Mouse (Mus musculus): ENCODE measurements at regions not wholly inside any gene's neighbourhood (a gene's known extent, or its start where the extent isn't known, plus 50 kb on each side); places are given as distances from the start of the nearest gene placed in this dataset.

- no peaks in the 10 kb centered on the region for H3K4me1 ChIP-seq (replicated peaks; ENCODE audit: insufficient read depth, low read length)
- no peaks in the 10 kb centered on the region for H3K9me3 ChIP-seq (replicated peaks; ENCODE audit: low read length)
- no peak overlapping the region for H3K4me3 ChIP-seq (replicated peaks; ENCODE audit: low read depth, low read length)
- H3K4me2 ChIP-seq (ENCODE audit: low read length), result no peak overlapping the region
- ATAC-seq (replicated peaks; ENCODE audit: low FRiP score, low read depth) (no peak), DNase-seq (ENCODE audit: low spot score) (no peak)
- no peaks in the 10 kb centered on the region for H3K36me3 ChIP-seq (ENCODE audit: insufficient read depth, low read length)
- 74% methylated on average over 4 of the region's 4 CpGs for WGBS
- H3K9ac ChIP-seq (ENCODE audit: low read depth, low read length), result no peak overlapping the region
- TF ChIP-seq CTCF (IDR thresholded peaks at IDR 0.05; ENCODE audit: low read depth), result no peak
- no peaks in the 10 kb centered on the region for H3K27me3 ChIP-seq (ENCODE audit: insufficient read depth, low read length)
- no peak overlapping the region for H3K27ac ChIP-seq
Observed at GRCm38 (mm10) chr10:21743396-21743795, 138.6 kb upstream of the Sgk1 start.

DNA sequence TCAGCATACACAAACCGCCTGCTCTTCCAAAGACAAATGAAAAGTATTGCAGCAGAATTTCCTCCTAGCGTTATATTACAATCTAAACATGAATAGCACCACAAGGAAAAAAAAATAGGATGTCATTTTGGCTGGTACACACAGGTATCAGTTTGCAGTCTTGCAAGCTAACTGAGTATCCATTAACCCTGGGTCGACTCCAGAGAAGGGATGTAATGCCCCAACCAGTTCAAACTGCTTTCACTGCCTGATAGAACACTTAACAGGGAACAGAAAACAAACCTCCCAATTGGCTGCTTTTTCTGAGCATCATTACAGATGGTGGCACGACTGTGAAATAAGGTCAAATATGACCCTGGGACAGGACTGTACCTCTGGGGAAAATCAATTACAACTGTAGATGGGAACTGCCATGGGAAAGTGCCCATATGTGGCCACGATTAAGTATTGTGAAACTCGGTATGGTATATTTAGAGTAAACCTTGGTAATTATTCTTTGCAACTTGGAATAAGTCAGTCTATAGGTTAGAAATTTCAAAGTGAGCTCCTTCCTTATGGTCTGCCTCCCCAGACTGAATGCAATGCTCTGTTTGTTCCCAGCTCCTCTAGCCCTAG, 137.5 kb upstream of the Sgk1 start:
- H3K4me2 ChIP-seq (ENCODE audit: low read length), result no peak overlapping the region
- no peak for TF ChIP-seq CTCF (IDR thresholded peaks at IDR 0.05; ENCODE audit: low read depth)
- no peak overlapping the region for H3K4me3 ChIP-seq (replicated peaks; ENCODE audit: low read depth, low read length)
- DNase-seq (ENCODE audit: low spot score) (peak; percentile 49), ATAC-seq (replicated peaks; ENCODE audit: low FRiP score, low read depth) (no peak)
- H3K9ac ChIP-seq (ENCODE audit: low read depth, low read length), result no peak overlapping the region
- H3K9me3 ChIP-seq (replicated peaks; ENCODE audit: low read length), result no peaks in the 10 kb centered on the region
- no peak overlapping the region for H3K27ac ChIP-seq
- no peaks in the 10 kb centered on the region for H3K36me3 ChIP-seq (ENCODE audit: insufficient read depth, low read length)
- no peaks in the 10 kb centered on the region for H3K4me1 ChIP-seq (replicated peaks; ENCODE audit: insufficient read depth, low read length)
- H3K27me3 ChIP-seq (ENCODE audit: insufficient read depth, low read length), result no peaks in the 10 kb centered on the region
- 42% methylated on average over 6 of the region's 6 CpGs for WGBS

GRCm38 (mm10) chr10:21745940-21746487, 136.0 kb upstream of the Sgk1 start:
- 56% methylated on average over 4 of the region's 4 CpGs for WGBS
- Histone ChIP-seq H3K4me1 (replicated peaks; ENCODE audit: insufficient read depth, low read length) (no peaks in the 10 kb centered on the region), H3K4me3 (replicated peaks; ENCODE audit: low read depth, low read length) (no peak overlapping the region), H3K4me2 (ENCODE audit: low read length) (no peak overlapping the region), H3K27ac (no peak overlapping the region), H3K9me3 (replicated peaks; ENCODE audit: low read length) (no peaks in the 10 kb centered on the region), H3K9ac (ENCODE audit: low read depth, low read length) (no peak overlapping the region), H3K36me3 (ENCODE audit: insufficient read depth, low read length) (no peaks in the 10 kb centered on the region), H3K27me3 (ENCODE audit: insufficient read depth, low read length) (no peaks in the 10 kb centered on the region)
- DNase-seq (ENCODE audit: low spot score), result no peak
- ATAC-seq (replicated peaks; ENCODE audit: low FRiP score, low read depth), result no peak
- no peak for TF ChIP-seq CTCF (IDR thresholded peaks at IDR 0.05; ENCODE audit: low read depth)

- 15% methylated on average over 9 of the region's 9 CpGs for WGBS
Observed at GRCm38 (mm10) chr10:21746713-21747112, 135.3 kb upstream of the Sgk1 start.

GRCm38 (mm10) chr10:21751326-21751725, 130.7 kb upstream of the Sgk1 start:
- Histone ChIP-seq H3K4me2 (ENCODE audit: low read length) (no peak overlapping the region), H3K9me3 (replicated peaks; ENCODE audit: low read length) (no peaks in the 10 kb centered on the region), H3K27me3 (ENCODE audit: insufficient read depth, low read length) (no peaks in the 10 kb centered on the region), H3K4me1 (replicated peaks; ENCODE audit: insufficient read depth, low read length) (no peaks in the 10 kb centered on the region), H3K9ac (ENCODE audit: low read depth, low read length) (no peak overlapping the region), H3K27ac (no peak overlapping the region), H3K4me3 (replicated peaks; ENCODE audit: low read depth, low read length) (no peak overlapping the region), H3K36me3 (ENCODE audit: insufficient read depth, low read length) (no peaks in the 10 kb centered on the region)
- TF ChIP-seq CTCF (IDR thresholded peaks at IDR 0.05; ENCODE audit: low read depth), result no peak
- 72% methylated on average over 6 of the region's 6 CpGs for WGBS
- no peak for DNase-seq (ENCODE audit: low spot score)
- no peak for ATAC-seq (replicated peaks; ENCODE audit: low FRiP score, low read depth)

More at GRCm38 (mm10) chr10:21746713-21747112, 135.3 kb upstream of the Sgk1 start:
- H3K4me1 ChIP-seq (replicated peaks; ENCODE audit: insufficient read depth, low read length), result no peaks in the 10 kb centered on the region
- H3K9me3 ChIP-seq (replicated peaks; ENCODE audit: low read length), result no peaks in the 10 kb centered on the region
- DNase-seq (ENCODE audit: low spot score), result peak; percentile 33
- H3K27ac ChIP-seq, result no peak overlapping the region
- no peaks in the 10 kb centered on the region for H3K36me3 ChIP-seq (ENCODE audit: insufficient read depth, low read length)
- H3K4me2 ChIP-seq (ENCODE audit: low read length), result peak overlapping the region; percentile 21; the same call in 1 of the 2 replicates
- H3K27me3 ChIP-seq (ENCODE audit: insufficient read depth, low read length), result no peaks in the 10 kb centered on the region
- H3K9ac ChIP-seq (ENCODE audit: low read depth, low read length), result 0 out of 2 replicates have a peak overlapping the region, but pooled peaks have one; percentile 23
- no peak for TF ChIP-seq CTCF (IDR thresholded peaks at IDR 0.05; ENCODE audit: low read depth)
- H3K4me3 ChIP-seq (replicated peaks; ENCODE audit: low read depth, low read length), result no peak overlapping the region
- ATAC-seq (replicated peaks; ENCODE audit: low FRiP score, low read depth), result no peak

- no peaks in the 10 kb centered on the region for H3K36me3 ChIP-seq (ENCODE audit: insufficient read depth, low read length)
- ATAC-seq (replicated peaks; ENCODE audit: low FRiP score, low read depth) (no peak), DNase-seq (ENCODE audit: low spot score) (no peak)
- H3K27me3 ChIP-seq (ENCODE audit: insufficient read depth, low read length), result no peaks in the 10 kb centered on the region
- no peak overlapping the region for H3K9ac ChIP-seq (ENCODE audit: low read depth, low read length)
- H3K4me1 ChIP-seq (replicated peaks; ENCODE audit: insufficient read depth, low read length), result no peaks in the 10 kb centered on the region
- TF ChIP-seq CTCF (IDR thresholded peaks at IDR 0.05; ENCODE audit: low read depth), result no peak
- no peaks in the 10 kb centered on the region for H3K9me3 ChIP-seq (replicated peaks; ENCODE audit: low read length)
- H3K4me3 ChIP-seq (replicated peaks; ENCODE audit: low read depth, low read length), result no peak overlapping the region
- no peak overlapping the region for H3K27ac ChIP-seq
- H3K4me2 ChIP-seq (ENCODE audit: low read length), result no peak overlapping the region
- 46% methylated on average over 3 of the region's 3 CpGs for WGBS
Observed at GRCm38 (mm10) chr10:21752392-21752791, 129.6 kb upstream of the Sgk1 start.
